Mouse (Mus musculus) urinary bladder, postnatal 25 days (tissue): Measurements from ENCODE around the gene Isy1.

Source experiments
- DNase-seq: peaks from one replicate; pipeline ENCODE4 v3.0.0; 2022; ENCODE audit warnings: low spot score

Gene Isy1

GRCm38 (mm10) chr6:87838551-87839197 lies at the start of gene Isy1:
Isy1 (minus strand) TSS chr6:87838798.
- peak; percentile 87 for DNase-seq

- peak; percentile 100 for DNase-seq
These were observed 49.1 kb upstream of the Isy1 start, which contains the start of gene Copg1 for GRCm38 (mm10) chr6:87887594-87888233. Copg1 (plus strand) TSS chr6:87887814.

- DNase-seq, result no peak
These were observed 48.1 kb upstream of the Isy1 start for GRCm38 (mm10) chr6:87886721-87887120.

- no peak for DNase-seq
These were observed 44.2 kb upstream of the Isy1 start for GRCm38 (mm10) chr6:87882816-87883215.

- no peak for DNase-seq
These were observed 43.6 kb upstream of the Isy1 start for GRCm38 (mm10) chr6:87882221-87882620.

- no peak for DNase-seq
These were observed 41.0 kb upstream of the Isy1 start for GRCm38 (mm10) chr6:87879628-87880027.

- no peak for DNase-seq
These were observed 40.4 kb upstream of the Isy1 start for GRCm38 (mm10) chr6:87879010-87879409.

GRCm38 (mm10) chr6:87876068-87876643 lies 37.6 kb upstream of the Isy1 start:
- no peak for DNase-seq

GRCm38 (mm10) chr6:87875562-87875961 lies 37.0 kb upstream of the Isy1 start:
- DNase-seq, result no peak

GRCm38 (mm10) chr6:87875083-87875482 lies 36.5 kb upstream of the Isy1 start:
- peak; percentile 46 for DNase-seq

GRCm38 (mm10) chr6:87873963-87874362 lies 35.4 kb upstream of the Isy1 start:
- no peak for DNase-seq

GRCm38 (mm10) chr6:87873104-87873503 lies 34.5 kb upstream of the Isy1 start:
- no peak for DNase-seq

- no peak for DNase-seq
These were observed 32.6 kb upstream of the Isy1 start for GRCm38 (mm10) chr6:87871240-87871639.

GRCm38 (mm10) chr6:87870440-87870839 lies 31.8 kb upstream of the Isy1 start:
- no peak for DNase-seq

GRCm38 (mm10) chr6:87868871-87869506 lies 30.4 kb upstream of the Isy1 start:
- DNase-seq, result peak; percentile 85

GRCm38 (mm10) chr6:87867256-87867655 lies 28.7 kb upstream of the Isy1 start:
- no peak for DNase-seq

- no peak for DNase-seq
These were observed 27.6 kb upstream of the Isy1 start for GRCm38 (mm10) chr6:87866211-87866610.

- no peak for DNase-seq
These were observed 18.5 kb upstream of the Isy1 start for GRCm38 (mm10) chr6:87857071-87857470.

- no peak for DNase-seq
These were observed 14.8 kb upstream of the Isy1 start for GRCm38 (mm10) chr6:87853446-87853845.

- DNase-seq, result no peak
These were observed 13.3 kb upstream of the Isy1 start for GRCm38 (mm10) chr6:87851871-87852270.

- peak; percentile 96 for DNase-seq
These were observed 12.5 kb upstream of the Isy1 start, which contains the start of gene Cnbp for GRCm38 (mm10) chr6:87850900-87851614. Cnbp (minus strand) TSS chr6:87851106.
